Mouse (Mus musculus): ENCODE measurements around the gene Asf1a.

GRCm38 (mm10) chr10:53612172-53612571 lies 15.6 kb downstream of the Asf1a start:
- TF ChIP-seq CTCF (conservative IDR thresholded peaks at IDR 0.05; ENCODE audit: insufficient read depth, insufficient read length, low read depth, low read length) (no peak), POLR2A (IDR thresholded peaks at IDR 0.05; ENCODE audit: low read depth, low read length) (no peak)
